Mouse (Mus musculus) cerebellum, adult 2 months (tissue): ENCODE data around the gene Stau1.

Experiments
- CTCF ChIP-seq: fragments of 200-500 bp; IDR thresholded peaks from 2 replicates; pipeline ENCODE4 v1.5.1; 2011; ENCODE audit warnings: low read depth, mild to moderate bottlenecking, control low read depth, low read length, moderate library complexity, borderline replicate concordance; ENCODE audit not compliant: insufficient read depth
- POLR2A ChIP-seq: fragments of 200-500 bp; IDR thresholded peaks from 2 replicates; pipeline ENCODE4 v1.6.1; 2011; ENCODE audit warnings: low read length, control low read depth, borderline replicate concordance; ENCODE audit not compliant: insufficient read depth

- no peak for TF ChIP-seq CTCF
- no peak for TF ChIP-seq POLR2A
These were observed 45.0 kb downstream of the Stau1 start for GRCm38 (mm10) chr2:166950853-166951648.
